Mouse (Mus musculus) testis, adult 2 months (tissue): ENCODE data around the gene Limd1. TPM values are rescaled to one million over a fixed set of nuclear protein-coding genes. Genes with fewer than 3 reads are reported as not detected.

Experiments used
- H3K27ac ChIP-seq: fragments of 200-500 bp; 2 replicates; pipeline ENCODE4 v1.5.1; 2012; ENCODE audit warnings: low read depth, low read length; ENCODE audit not compliant: control insufficient read depth, insufficient read depth
- H3K27me3 ChIP-seq: fragments of 200-500 bp; 2 replicates; pipeline ENCODE4 v1.6.1; 2012; ENCODE audit warnings: mild to moderate bottlenecking, low read length, moderate library complexity; ENCODE audit not compliant: control insufficient read depth, insufficient read depth
- H3K36me3 ChIP-seq: fragments of 200-500 bp; 2 replicates; pipeline ENCODE4 v1.6.1; 2012; ENCODE audit warnings: mild to moderate bottlenecking, low read length; ENCODE audit not compliant: control insufficient read depth, insufficient read depth
- H3K4me1 ChIP-seq: fragments of 200-500 bp; 2 replicates; pipeline ENCODE4 v1.6.1; 2012; ENCODE audit warnings: low read length; ENCODE audit not compliant: control insufficient read depth, insufficient read depth
- H3K4me3 ChIP-seq: fragments of 200-500 bp; 2 replicates; pipeline ENCODE4 v1.5.1; 2012; ENCODE audit warnings: low read depth, mild to moderate bottlenecking, low read length, moderate library complexity, mixed read lengths; ENCODE audit not compliant: control insufficient read depth
- CTCF ChIP-seq: fragments of 200-500 bp; IDR thresholded peaks from 2 replicates; pipeline ENCODE4 v1.5.1; 2012; ENCODE audit warnings: low read depth, mild to moderate bottlenecking, inconsistent platforms, low read length, moderate library complexity; ENCODE audit not compliant: control insufficient read depth, insufficient read depth, insufficient replicate concordance
- POLR2A ChIP-seq: fragments of 200-500 bp; IDR thresholded peaks from 2 replicates; pipeline ENCODE4 v1.6.1; 2012; ENCODE audit warnings: low read depth, mild to moderate bottlenecking, inconsistent platforms, low read length, moderate library complexity; ENCODE audit not compliant: control insufficient read depth
- polyA plus RNA-seq: library from polyadenylated mRNA; depleted of rRNA; stranded (reverse); fragments of >200 nt; gene quantifications from 2 replicates; pipeline ENCODE4 v1.2.3, GENCODE M21; 2012

Limd1 gene
- polyA plus RNA-seq, 1 experiment, result 34.7 TPM

- peaks cover 5% of the 10 kb centered on the region; the same call in 1 of the 2 replicates for H3K4me1 ChIP-seq
- H3K4me3 ChIP-seq, result no peak overlapping the region
- no peak for TF ChIP-seq CTCF
- no peak for TF ChIP-seq POLR2A
- no peaks in the 10 kb centered on the region for H3K27me3 ChIP-seq
- no peak overlapping the region for H3K27ac ChIP-seq
- H3K36me3 ChIP-seq, result no peaks in the 10 kb centered on the region
Measured at GRCm38 (mm10) chr9:123484830-123485229, 6.3 kb downstream of the Limd1 start.

GRCm38 (mm10) chr9:123485561-123485960 is 7.1 kb downstream of the Limd1 start:
- no peak for TF ChIP-seq CTCF
- TF ChIP-seq POLR2A, result no peak
- H3K27me3 ChIP-seq, result no peaks in the 10 kb centered on the region
- no peak overlapping the region for H3K4me3 ChIP-seq
- H3K27ac ChIP-seq, result no peak overlapping the region
- H3K4me1 ChIP-seq, result no peaks in the 10 kb centered on the region; the same call in 1 of the 2 replicates
- H3K36me3 ChIP-seq, result no peaks in the 10 kb centered on the region

- no peaks in the 10 kb centered on the region for H3K36me3 ChIP-seq
- H3K27ac ChIP-seq, result no peak overlapping the region
- no peak for TF ChIP-seq POLR2A
- no peak for TF ChIP-seq CTCF
- no peaks in the 10 kb centered on the region for H3K27me3 ChIP-seq
- H3K4me3 ChIP-seq, result no peak overlapping the region
- H3K4me1 ChIP-seq, result no peaks in the 10 kb centered on the region; the same call in 1 of the 2 replicates
Measured at GRCm38 (mm10) chr9:123486635-123487034, 8.1 kb downstream of the Limd1 start.

GRCm38 (mm10) chr9:123489073-123489472 is 10.6 kb downstream of the Limd1 start:
- TF ChIP-seq CTCF, result no peak
- TF ChIP-seq POLR2A, result no peak
- H3K4me3 ChIP-seq, result no peak overlapping the region
- no peak overlapping the region for H3K27ac ChIP-seq
- H3K36me3 ChIP-seq, result no peaks in the 10 kb centered on the region
- H3K27me3 ChIP-seq, result no peaks in the 10 kb centered on the region
- no peaks in the 10 kb centered on the region; the same call in 1 of the 2 replicates for H3K4me1 ChIP-seq

GRCm38 (mm10) chr9:123489727-123490343 is 11.3 kb downstream of the Limd1 start:
- TF ChIP-seq CTCF (no peak), POLR2A (no peak)
- Histone ChIP-seq H3K4me3 (no peak overlapping the region), H3K36me3 (no peaks in the 10 kb centered on the region), H3K27ac (no peak overlapping the region), H3K27me3 (no peaks in the 10 kb centered on the region), H3K4me1 (no peaks in the 10 kb centered on the region; the same call in 1 of the 2 replicates)

- Histone ChIP-seq H3K36me3 (no peaks in the 10 kb centered on the region), H3K27ac (0 out of 2 replicates have a peak overlapping the region, but pooled peaks have one; percentile 22)
- TF ChIP-seq CTCF, result no peak
- no peak for TF ChIP-seq POLR2A
Measured at GRCm38 (mm10) chr9:123490930-123491329, 12.4 kb downstream of the Limd1 start.

GRCm38 (mm10) chr9:123491917-123492585 is 13.5 kb downstream of the Limd1 start:
- no peak for TF ChIP-seq CTCF
- no peak for TF ChIP-seq POLR2A
- Histone ChIP-seq H3K27ac (no peak overlapping the region), H3K27me3 (no peaks in the 10 kb centered on the region), H3K4me1 (peaks cover 3% of the 10 kb centered on the region), H3K36me3 (no peaks in the 10 kb centered on the region), H3K4me3 (no peak overlapping the region)

More at GRCm38 (mm10) chr9:123490930-123491329, 12.4 kb downstream of the Limd1 start:
- H3K4me3 ChIP-seq, result no peak overlapping the region
- no peaks in the 10 kb centered on the region for H3K27me3 ChIP-seq
- H3K4me1 ChIP-seq, result no peaks in the 10 kb centered on the region; the same call in 1 of the 2 replicates
